Comparison of ENCODE assay signal across 29 mouse cellular contexts in genomic region chr19:41246271-41246670, GRCm38 (mm10). TPM values are rescaled to one million over a fixed set of nuclear protein-coding genes. Genes with fewer than 3 reads are reported as not detected.
A peak's percentile ranks its signal among the peaks of the same experiment; 100 is the strongest.
DNase-seq lines count a peak whose midpoint lies in the region; ATAC-seq and TF ChIP-seq lines count a peak whose summit lies in the region.
"Had no signal": no experiment of that assay in that cellular context is flagged by ENCODE, and none has a peak within 500 bp of the region (broad histone marks: within the 10 kb centered on the region; RNA-seq: fewer than 3 reads in every experiment).

No protein-coding gene starts in this region.

- H3K4me2 ChIP-seq in heart, embryonic 13.5 days: no peak overlapping the region
- H3K4me2 ChIP-seq in hindbrain, embryonic 12.5 days (replicated peaks): no peak overlapping the region
- H3K4me2 ChIP-seq: embryonic facial prominence, embryonic 13.5 days; forebrain, embryonic 12.5 days; hindbrain, embryonic 15.5 days had no signal

- no peak overlapping the region for H3K9ac ChIP-seq in heart, embryonic 13.5 days
- no peak overlapping the region for H3K9ac ChIP-seq in hindbrain, embryonic 12.5 days
- H3K9ac ChIP-seq: embryonic facial prominence, embryonic 13.5 days; forebrain, embryonic 12.5 days; hindbrain, embryonic 15.5 days had no signal

- no peak overlapping the region for H3K4me3 ChIP-seq in heart, embryonic 13.5 days
- no peak overlapping the region for H3K4me3 ChIP-seq in bone marrow macrophage, adult 2 months (ENCODE audit: insufficient read depth, low read length)
- H3K4me3 ChIP-seq in hindbrain, embryonic 12.5 days: no peak overlapping the region
- H3K4me3 ChIP-seq: embryonic facial prominence, embryonic 10.5 days; embryonic facial prominence, embryonic 13.5 days; erythroblast, embryonic 14.5 days; forebrain, embryonic 12.5 days; gastrocnemius, adult 2 months; heart, embryonic 10.5 days; hindbrain, embryonic 15.5 days had no signal

- TF ChIP-seq CTCF in bone marrow macrophage, adult 2 months (IDR thresholded peaks at IDR 0.05; ENCODE audit: low read depth, low read length): no peak

- peaks cover 38% of the 10 kb centered on the region for H3K4me1 ChIP-seq in heart, embryonic 13.5 days
- peaks cover 15% of the 10 kb centered on the region for H3K4me1 ChIP-seq in bone marrow macrophage, adult 2 months (ENCODE audit: control insufficient read depth, insufficient read depth, low read length)
- H3K4me1 ChIP-seq in hindbrain, embryonic 12.5 days: no peaks in the 10 kb centered on the region
- H3K4me1 ChIP-seq: forebrain, embryonic 12.5 days; hindbrain, embryonic 15.5 days had no signal

- no peaks in the 10 kb centered on the region for H3K9me3 ChIP-seq in heart, embryonic 13.5 days
- H3K9me3 ChIP-seq in hindbrain, embryonic 12.5 days (replicated peaks): no peaks in the 10 kb centered on the region
- H3K9me3 ChIP-seq: embryonic facial prominence, embryonic 10.5 days; embryonic facial prominence, embryonic 13.5 days; forebrain, embryonic 12.5 days; heart, embryonic 10.5 days; hindbrain, embryonic 15.5 days had no signal

- H3K27me3 ChIP-seq in heart, embryonic 13.5 days (replicated peaks): no peaks in the 10 kb centered on the region
- H3K27me3 ChIP-seq in hindbrain, embryonic 12.5 days: no peaks in the 10 kb centered on the region
- H3K27me3 ChIP-seq: embryonic facial prominence, embryonic 13.5 days; forebrain, embryonic 12.5 days; hindbrain, embryonic 15.5 days; Patski had no signal

- peak overlapping the region; percentile 53 for H3K27ac ChIP-seq in heart, embryonic 13.5 days (replicated peaks)
- peak overlapping the region; percentile 23; the same call in 1 of the 2 replicates for H3K27ac ChIP-seq in bone marrow macrophage, adult 2 months (ENCODE audit: insufficient read depth, low read depth, low read length)
- H3K27ac ChIP-seq in hindbrain, embryonic 12.5 days: no peak overlapping the region
- H3K27ac ChIP-seq: embryonic facial prominence, embryonic 10.5 days; embryonic facial prominence, embryonic 13.5 days; forebrain, embryonic 12.5 days; gastrocnemius, adult 2 months; hindbrain, embryonic 15.5 days had no signal

- intact Hi-C loops in heart, postnatal 14 days (cut with DNase I): no loop called here

- no peak for DNase-seq in heart, postnatal 14 days
- no peak for DNase-seq in thymus, adult 18-20 months
- DNase-seq: adrenal gland, postnatal 10 days; adrenal gland, postnatal 36 days; cerebellum, adult 11 months; cerebellum, adult 2 months; cerebellum, adult 9-11 months; cerebellum, postnatal 25 days; embryo, embryonic 11 days; gastrocnemius, adult 2 months; gastrocnemius, postnatal 14 days; heart, adult 18-20 months; heart, postnatal 36 days; kidney, adult 8-10 months had no signal

- TF ChIP-seq POLR2A in bone marrow macrophage, adult 2 months (IDR thresholded peaks at IDR 0.05; ENCODE audit: borderline replicate concordance, low read depth, low read length): no peak

- no peak for ATAC-seq in heart, embryonic 13.5 days (ENCODE audit: extremely low read depth, insufficient number of reproducible peaks, low FRiP score, low TSS enrichment)
- peak; percentile 42 to 78; a peak in 3 of 4 replicates for ATAC-seq in hematopoietic stem cell, adult 5-6 weeks (replicated peaks in 1 of 2; ENCODE audit: insufficient read depth in 1 of 2, low FRiP score in 2 of 2, low TSS enrichment in 1 of 2, low read depth in 1 of 2, poor library complexity in 2 of 2, severe bottlenecking in 2 of 2)
- no peak for ATAC-seq in hindbrain, embryonic 12.5 days (ENCODE audit: low FRiP score)
- ATAC-seq in frontal cortex, adult (ENCODE audit: low TSS enrichment): no peak
- ATAC-seq: forebrain, embryonic 16.5 days; intestine, postnatal 0 days; Patski had no signal

- H3K36me3 ChIP-seq in heart, embryonic 13.5 days: peaks cover 58% of the 10 kb centered on the region
- peaks cover 21% of the 10 kb centered on the region for H3K36me3 ChIP-seq in hindbrain, embryonic 12.5 days

- WGBS in heart, embryonic 13.5 days: 61% methylated on average over 4 of the region's 4 CpGs
- WGBS in hindbrain, embryonic 12.5 days: 89% methylated on average over 4 of the region's 4 CpGs

RNA-seq across cellular contexts. Expression of gene Tm9sf3, which starts 17.5 kb away (rescaled TPM):
- 87.9 and 92.9 TPM in 2 replicates for polyA plus RNA-seq in heart, embryonic 13.5 days (2015; fragmentation: Nextera tagmentation; extraction: Ambion mirVana)
- 10 to 100 TPM; 88.2 to 90.8 TPM for total RNA-seq in heart, postnatal 14 days (2021)
- 144 and 151 TPM in 2 replicates for polyA plus RNA-seq in bone marrow macrophage, adult 2 months (2012; ENCODE audit: insufficient read depth, insufficient read length, missing spikeins)
- total RNA-seq in hematopoietic stem cell, adult 5-6 weeks (2017): 268 and 295 TPM in 2 replicates
- polyA plus RNA-seq in hindbrain, embryonic 12.5 days (2016; fragmentation: Nextera tagmentation; extraction: Ambion mirVana): 146 and 155 TPM in 2 replicates

RNA-seq across cellular contexts. Expression of gene Tll2, which starts 39.6 kb away (rescaled TPM):
- polyA plus RNA-seq in heart, embryonic 13.5 days (2015; fragmentation: Nextera tagmentation; extraction: Ambion mirVana): 0.05 TPM in 1 of 2 replicates, not detected in the other
- under 1 TPM; 0.41 to 0.88 TPM for total RNA-seq in heart, postnatal 14 days (2021)
- polyA plus RNA-seq in bone marrow macrophage, adult 2 months (2012; ENCODE audit: insufficient read depth, insufficient read length, missing spikeins): not detected in 2 replicates
- total RNA-seq in hematopoietic stem cell, adult 5-6 weeks (2017): not detected in 2 replicates
- 0.66 and 0.93 TPM in 2 replicates for polyA plus RNA-seq in hindbrain, embryonic 12.5 days (2016; fragmentation: Nextera tagmentation; extraction: Ambion mirVana)
- polyA plus RNA-seq: erythroblast, embryonic 14.5 days; heart, embryonic 10.5 days; intestine, embryonic 14.5 days had no signal

Comparison
In these comparisons a context has a peak if more than half of its experiments do, and no peak if none do; other contexts are left out.
1. ATAC-seq: peak in hematopoietic stem cell, adult 5-6 weeks (2 of 2); none in heart, embryonic 13.5 days (single experiment), hindbrain, embryonic 12.5 days (single experiment) and frontal cortex, adult (single experiment).